Mouse (Mus musculus) stomach, embryonic 15.5 days (tissue): Measurements from ENCODE around the gene Hat1. TPM values are rescaled to one million over a fixed set of nuclear protein-coding genes. Genes with fewer than 3 reads are reported as not detected.

Experiments
- ATAC-seq: fragments of 200-750 bp; cut with Nextera tagmentation; 2 replicates; pipeline ENCODE4 v1.8.0; 2017; ENCODE audit warnings: low read depth, moderate number of reproducible peaks, moderate TSS enrichment; ENCODE audit not compliant: insufficient read depth, low FRiP score
- H3K27ac ChIP-seq: fragments of 300-500 bp; sonication (generic); 2 replicates; pipeline ENCODE4 v1.5.1; 2015; ENCODE audit warnings: mild to moderate bottlenecking, inconsistent platforms
- H3K27me3 ChIP-seq: fragments of 300-500 bp; sonication (generic); replicated peaks from 2 replicates; pipeline ENCODE4 v1.6.1; 2015; ENCODE audit warnings: inconsistent platforms
- H3K36me3 ChIP-seq: fragments of 300-500 bp; sonication (generic); 2 replicates; pipeline ENCODE4 v1.6.1; 2015; ENCODE audit warnings: inconsistent platforms
- H3K4me1 ChIP-seq: fragments of 300-500 bp; sonication (generic); 2 replicates; pipeline ENCODE4 v1.6.1; 2015; ENCODE audit warnings: inconsistent platforms
- H3K4me2 ChIP-seq: fragments of 300-500 bp; sonication (generic); 2 replicates; pipeline ENCODE4 v1.6.1; 2015; ENCODE audit warnings: mild to moderate bottlenecking, inconsistent platforms
- H3K4me3 ChIP-seq: fragments of 300-500 bp; sonication (generic); replicated peaks from 2 replicates; pipeline ENCODE4 v1.5.1; 2015; ENCODE audit warnings: inconsistent platforms
- H3K9ac ChIP-seq: fragments of 300-500 bp; sonication (generic); 2 replicates; pipeline ENCODE4 v1.6.1; 2015; ENCODE audit warnings: inconsistent platforms
- H3K9me3 ChIP-seq: fragments of 300-500 bp; sonication (generic); 2 replicates; pipeline ENCODE4 v1.6.1; 2016; ENCODE audit warnings: inconsistent platforms
- WGBS: fragments of 180-500 bp; shearing (Covaris S2); methylation state at CpG from one replicate; pipeline ENCODE4 v1.1.7; 2015; 5-methylcytosine and 5-hydroxymethylcytosine counted together
- polyA plus RNA-seq: library from polyadenylated mRNA; unstranded; fragments of >200 nt; fragmentation: Nextera tagmentation; extraction: Ambion mirVana; gene quantifications from 2 replicates; pipeline ENCODE4 v1.2.1, GENCODE M21; 2015

Gene Hat1
- polyA plus RNA-seq, 1 experiment from 2014 or later = 111 TPM

DNA sequence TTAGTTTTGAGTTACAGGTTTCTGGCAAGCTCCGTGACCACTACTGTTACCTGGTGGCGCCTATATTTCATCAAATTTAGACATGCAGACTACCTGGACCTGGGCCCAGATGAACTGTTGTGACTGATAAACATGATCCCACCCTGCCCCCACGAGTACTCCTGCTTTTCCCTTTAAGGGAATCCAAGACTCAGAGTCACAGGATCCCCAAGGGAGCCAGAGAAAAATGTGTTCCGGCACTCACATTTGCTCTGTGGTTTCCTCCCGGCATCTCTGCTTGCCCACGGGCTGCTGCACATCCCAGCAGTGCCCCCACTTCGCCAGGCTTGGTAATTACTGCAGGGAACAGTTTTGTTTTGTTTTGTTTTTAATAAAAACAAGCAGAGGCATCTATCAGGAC, 85.6 kb downstream of the Hat1 start:
- ATAC-seq = no peak
- H3K9me3 ChIP-seq = no peaks in the 10 kb centered on the region
- H3K36me3 ChIP-seq = no peaks in the 10 kb centered on the region
- 0 out of 2 replicates have a peak, but pooled peaks cover 2% of the 10 kb centered on the region for H3K4me1 ChIP-seq
- no peak overlapping the region for H3K9ac ChIP-seq
- H3K4me2 ChIP-seq = no peak overlapping the region
- H3K27me3 ChIP-seq = no peaks in the 10 kb centered on the region
- no peak overlapping the region for H3K4me3 ChIP-seq
- H3K27ac ChIP-seq = no peak overlapping the region
- 45% methylated on average over 7 of the region's 7 CpGs for WGBS

- 66% methylated on average over 10 of the region's 10 CpGs for WGBS
- no peaks in the 10 kb centered on the region for H3K9me3 ChIP-seq
These were observed 86.6 kb downstream of the Hat1 start for GRCm38 (mm10) chr2:71475311-71475710.

DNA sequence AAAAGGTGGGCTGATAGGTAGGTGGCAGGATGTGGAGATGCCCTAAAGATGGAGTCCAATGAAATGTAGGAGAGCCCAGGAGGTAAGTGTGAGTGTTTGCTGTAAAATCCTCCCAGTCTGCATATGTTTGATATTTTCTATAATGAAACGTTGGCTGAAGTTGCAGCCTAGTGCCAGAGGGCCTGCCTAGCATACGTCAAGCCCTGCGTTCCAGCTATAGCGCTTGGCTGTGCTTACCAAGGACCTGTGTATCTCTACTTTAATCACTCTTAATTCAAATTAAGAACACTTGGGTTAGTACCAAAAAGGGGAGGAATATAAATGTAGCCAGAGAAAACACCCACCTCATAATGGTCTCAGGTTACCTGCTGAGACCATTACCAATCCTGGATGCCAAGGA, 87.0 kb downstream of the Hat1 start:
- H3K9ac ChIP-seq = no peak overlapping the region
- H3K4me1 ChIP-seq = 0 out of 2 replicates have a peak, but pooled peaks cover 2% of the 10 kb centered on the region
- H3K27me3 ChIP-seq = no peaks in the 10 kb centered on the region
- WGBS = 91% methylated on average over 4 of the region's 4 CpGs
- no peaks in the 10 kb centered on the region for H3K36me3 ChIP-seq
- H3K4me2 ChIP-seq = no peak overlapping the region
- no peak overlapping the region for H3K4me3 ChIP-seq
- no peak for ATAC-seq
- no peak overlapping the region for H3K27ac ChIP-seq
- no peaks in the 10 kb centered on the region for H3K9me3 ChIP-seq

More at GRCm38 (mm10) chr2:71475311-71475710, 86.6 kb downstream of the Hat1 start:
- H3K27ac ChIP-seq = no peak overlapping the region
- H3K4me1 ChIP-seq = 0 out of 2 replicates have a peak, but pooled peaks cover 2% of the 10 kb centered on the region
- H3K9ac ChIP-seq = no peak overlapping the region
- no peaks in the 10 kb centered on the region for H3K36me3 ChIP-seq
- H3K4me3 ChIP-seq = no peak overlapping the region
- no peak for ATAC-seq
- no peak overlapping the region for H3K4me2 ChIP-seq
- H3K27me3 ChIP-seq = no peaks in the 10 kb centered on the region

GRCm38 (mm10) chr2:71477787-71478186, 89.0 kb downstream of the Hat1 start:
- H3K9ac ChIP-seq = no peak overlapping the region
- H3K4me3 ChIP-seq = no peak overlapping the region
- H3K27ac ChIP-seq = no peak overlapping the region
- 0 out of 2 replicates have a peak, but pooled peaks cover 2% of the 10 kb centered on the region for H3K4me1 ChIP-seq
- H3K9me3 ChIP-seq = no peaks in the 10 kb centered on the region
- no peak overlapping the region for H3K4me2 ChIP-seq
- no peaks in the 10 kb centered on the region for H3K27me3 ChIP-seq
- H3K36me3 ChIP-seq = no peaks in the 10 kb centered on the region
- ATAC-seq = no peak

GRCm38 (mm10) chr2:71479917-71480316, 91.2 kb downstream of the Hat1 start:
- WGBS = 22% methylated on average over 7 of the region's 7 CpGs
- H3K4me2 ChIP-seq = no peak overlapping the region
- no peaks in the 10 kb centered on the region for H3K4me1 ChIP-seq
- H3K4me3 ChIP-seq = no peak overlapping the region
- H3K9ac ChIP-seq = no peak overlapping the region
- H3K27me3 ChIP-seq = no peaks in the 10 kb centered on the region
- no peak for ATAC-seq
- H3K9me3 ChIP-seq = no peaks in the 10 kb centered on the region
- no peaks in the 10 kb centered on the region for H3K36me3 ChIP-seq
- H3K27ac ChIP-seq = no peak overlapping the region

- Histone ChIP-seq H3K36me3 (no peaks in the 10 kb centered on the region), H3K4me3 (no peak overlapping the region), H3K4me1 (no peaks in the 10 kb centered on the region), H3K27me3 (no peaks in the 10 kb centered on the region), H3K27ac (no peak overlapping the region), H3K4me2 (no peak overlapping the region), H3K9ac (no peak overlapping the region), H3K9me3 (no peaks in the 10 kb centered on the region)
- 76% methylated on average over 6 of the region's 6 CpGs for WGBS
- ATAC-seq = no peak
These were observed 93.1 kb downstream of the Hat1 start for GRCm38 (mm10) chr2:71481825-71482224.

- no peaks in the 10 kb centered on the region for H3K4me1 ChIP-seq
- whole genome bisulfite sequencing = 67% methylated on average over 10 of the region's 10 CpGs
- no peaks in the 10 kb centered on the region for H3K27me3 ChIP-seq
- H3K9me3 ChIP-seq = no peaks in the 10 kb centered on the region
- no peak overlapping the region for H3K4me3 ChIP-seq
- no peak overlapping the region for H3K4me2 ChIP-seq
- H3K9ac ChIP-seq = no peak overlapping the region
- ATAC-seq = no peak
- no peaks in the 10 kb centered on the region for H3K36me3 ChIP-seq
- H3K27ac ChIP-seq = no peak overlapping the region
These were observed 94.4 kb downstream of the Hat1 start for GRCm38 (mm10) chr2:71483046-71483716.

GRCm38 (mm10) chr2:71483717-71484066, 94.9 kb downstream of the Hat1 start:
- H3K9me3 ChIP-seq = no peaks in the 10 kb centered on the region
- WGBS = 73% methylated on average over 5 of the region's 5 CpGs
- no peak for ATAC-seq

More at GRCm38 (mm10) chr2:71483717-71484066, 94.9 kb downstream of the Hat1 start:
- Histone ChIP-seq H3K4me1 (no peaks in the 10 kb centered on the region), H3K27me3 (no peaks in the 10 kb centered on the region), H3K9ac (no peak overlapping the region), H3K36me3 (no peaks in the 10 kb centered on the region), H3K4me2 (no peak overlapping the region), H3K4me3 (no peak overlapping the region), H3K27ac (no peak overlapping the region)

Other genes with a start within 250 kb of the Hat1 start
- gene Dync1i2, start 177.3 kb upstream of the Hat1 start, polyA plus RNA-seq = 78.1 and 80.5 TPM in 2 replicates
- gene Slc25a12, start 21.2 kb upstream of the Hat1 start, polyA plus RNA-seq = 30.0 and 33.8 TPM in 2 replicates
- gene Metap1d, start 64.3 kb downstream of the Hat1 start, polyA plus RNA-seq = 35.6 and 37.4 TPM in 2 replicates
- gene Dlx1, start 139.2 kb downstream of the Hat1 start, polyA plus RNA-seq = 10.3 and 11.3 TPM in 2 replicates
- gene Dlx2, start 157.8 kb downstream of the Hat1 start, polyA plus RNA-seq = 3.9 and 4.2 TPM in 2 replicates